Mouse (Mus musculus) MN1 (cell line): Measurements from ENCODE around the gene Dcun1d3.
A peak's percentile ranks its signal among the peaks of the same experiment; 100 is the strongest.

Experiments used
- DNase-seq: peaks from one replicate; pipeline ENCODE4 v3.0.0-alpha.2; 2016; ENCODE audit warnings: low spot score

Gene Dcun1d3

DNA sequence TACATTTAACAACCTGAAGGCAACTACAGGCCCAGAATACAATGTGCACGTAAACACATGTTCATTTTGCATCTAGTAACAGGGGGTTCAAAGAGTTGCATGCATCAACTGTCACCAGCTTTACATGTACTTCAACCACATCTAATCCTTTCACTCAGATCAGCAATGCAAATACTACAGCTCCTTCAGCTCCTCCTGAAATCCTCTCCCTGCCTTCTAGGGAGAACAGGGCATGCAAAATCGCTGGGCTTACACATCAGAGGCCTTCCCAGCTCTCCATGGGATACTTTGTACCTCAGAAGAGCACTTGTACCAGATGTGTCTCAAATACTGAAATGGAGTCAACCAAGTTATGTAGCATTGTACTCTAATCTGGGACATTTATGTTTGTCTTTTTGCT lies 23.0 kb downstream of the Dcun1d3 start:
- no peak for DNase-seq

DNA sequence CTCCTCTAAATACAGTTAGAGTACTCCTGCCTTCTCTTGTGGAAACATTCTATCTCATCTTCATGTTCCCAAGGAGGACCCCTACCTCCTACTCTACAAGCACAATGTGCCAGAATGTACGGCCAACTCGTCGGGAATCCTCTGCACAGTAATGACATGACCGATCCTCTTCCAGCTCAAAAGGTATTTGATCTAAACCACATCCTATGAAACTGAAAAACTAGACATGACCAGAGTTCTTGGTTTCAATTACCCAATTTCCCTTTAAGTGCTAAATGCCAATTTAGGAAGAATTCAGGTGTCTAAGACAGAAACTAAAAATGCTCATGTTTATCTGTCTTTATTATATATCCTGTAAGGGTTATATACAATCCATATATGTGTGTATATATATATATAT lies 23.9 kb downstream of the Dcun1d3 start:
- no peak for DNase-seq

DNA sequence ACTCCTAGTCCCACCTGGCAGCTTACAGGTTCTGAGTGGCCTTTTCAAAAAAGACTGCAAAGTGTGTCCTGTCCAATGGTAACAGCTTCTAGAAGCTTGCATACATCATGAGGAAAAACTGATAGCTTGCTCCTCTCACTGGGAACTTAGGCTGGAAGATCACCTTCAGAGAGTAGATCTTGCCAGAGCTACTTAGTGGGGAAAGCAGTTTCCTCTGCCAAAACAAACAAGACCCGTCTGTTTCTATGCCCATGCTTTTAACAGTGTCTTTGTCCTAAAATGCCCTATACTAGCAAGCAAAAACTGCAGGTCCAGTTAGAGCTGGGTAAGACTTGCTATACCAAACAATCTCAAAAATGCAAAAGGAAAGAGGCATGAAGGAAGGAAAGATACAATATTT lies 30.0 kb downstream of the Dcun1d3 start:
- no peak for DNase-seq

DNA sequence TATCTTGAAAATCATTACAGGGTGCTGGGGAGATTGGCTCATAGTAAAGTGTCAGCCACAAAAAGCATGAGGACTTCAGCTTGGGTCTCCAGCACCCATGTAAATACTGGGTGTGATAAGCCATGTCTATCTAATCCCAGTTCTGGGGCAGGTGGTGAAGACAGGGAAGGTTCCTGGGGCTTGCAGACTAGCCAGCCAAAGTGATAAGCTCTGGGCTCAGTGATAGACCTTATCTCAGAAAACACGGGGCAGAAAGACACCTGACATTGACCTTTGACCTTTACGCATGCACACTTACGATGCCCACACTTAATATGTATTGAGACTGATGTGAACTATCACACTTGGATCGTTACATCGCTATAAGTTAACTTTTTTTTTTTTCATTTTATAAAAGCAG lies 31.6 kb downstream of the Dcun1d3 start:
- no peak for DNase-seq

DNA sequence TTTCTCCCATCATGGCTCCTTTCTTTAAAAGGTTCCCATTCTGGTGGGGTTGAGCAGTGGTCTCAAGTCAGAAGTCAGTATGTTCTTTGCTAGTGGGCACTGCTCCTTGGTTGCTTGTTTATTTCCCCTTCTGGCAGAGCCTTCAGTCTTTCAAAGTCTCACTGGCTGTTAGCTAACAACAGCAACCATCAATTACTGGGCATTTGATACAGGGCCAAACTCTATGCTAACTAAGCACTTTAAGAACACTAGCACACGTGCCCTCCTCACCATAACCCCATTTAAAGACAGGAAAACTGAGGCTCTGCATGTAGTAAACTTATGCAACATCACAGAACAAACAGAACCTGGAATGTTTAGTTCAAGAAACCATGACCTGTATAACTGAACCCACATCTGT lies 33.9 kb downstream of the Dcun1d3 start:
- DNase-seq: peak; percentile 18

DNA sequence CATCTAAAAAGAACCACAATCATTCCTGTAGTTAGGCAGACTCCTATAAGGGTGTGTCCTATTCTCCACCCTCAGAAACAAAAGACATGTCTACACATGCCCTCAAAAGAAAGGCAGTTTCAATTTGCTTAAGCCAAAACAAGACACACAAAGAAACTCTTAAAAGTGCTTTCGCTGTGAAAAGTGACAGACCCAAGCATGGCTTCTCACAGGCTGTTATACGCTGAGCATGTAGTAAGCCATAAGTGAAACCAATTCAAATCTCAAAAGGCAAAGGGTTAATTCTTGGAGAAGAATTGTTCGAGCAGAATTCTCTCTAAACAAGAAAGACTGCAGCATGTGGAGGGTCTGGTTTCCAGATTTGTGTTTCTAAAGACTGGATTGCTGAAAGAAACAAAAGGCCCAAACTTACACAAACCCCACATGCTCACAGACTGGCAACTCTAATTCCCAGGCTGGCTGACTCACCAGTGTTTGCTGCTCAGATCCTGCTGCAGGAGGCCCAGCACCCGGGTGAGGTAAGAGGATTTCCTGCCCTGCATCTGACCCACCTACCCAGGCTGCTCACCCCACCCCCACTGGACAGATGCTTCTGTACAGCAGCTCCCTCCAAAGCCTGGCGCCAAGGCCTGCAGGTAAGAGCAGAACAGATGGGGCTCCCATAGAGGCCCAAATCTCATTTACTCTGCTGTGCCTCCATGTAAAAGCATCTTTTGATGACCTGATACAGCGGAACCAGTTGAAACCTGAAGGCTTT lies 34.6 kb downstream of the Dcun1d3 start:
- peak; percentile 77 for DNase-seq

DNA sequence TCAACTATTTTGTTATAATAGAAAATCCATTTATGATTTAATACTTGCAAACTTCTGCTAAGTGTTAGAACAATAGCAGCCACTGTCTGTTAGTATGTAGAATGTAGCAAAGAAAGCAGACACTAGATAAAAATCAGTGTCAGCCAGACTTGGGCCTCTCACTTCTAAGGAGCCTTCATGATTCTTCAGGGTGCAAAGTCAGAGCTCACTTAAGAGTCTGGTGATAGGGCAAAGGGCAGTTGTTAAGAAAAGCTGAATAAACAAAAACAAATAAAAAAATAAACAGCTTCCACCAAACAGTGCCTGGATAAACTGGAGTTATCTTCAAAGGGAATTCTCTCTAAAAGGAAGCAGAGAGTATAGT lies 35.1 kb downstream of the Dcun1d3 start:
- DNase-seq: no peak

DNA sequence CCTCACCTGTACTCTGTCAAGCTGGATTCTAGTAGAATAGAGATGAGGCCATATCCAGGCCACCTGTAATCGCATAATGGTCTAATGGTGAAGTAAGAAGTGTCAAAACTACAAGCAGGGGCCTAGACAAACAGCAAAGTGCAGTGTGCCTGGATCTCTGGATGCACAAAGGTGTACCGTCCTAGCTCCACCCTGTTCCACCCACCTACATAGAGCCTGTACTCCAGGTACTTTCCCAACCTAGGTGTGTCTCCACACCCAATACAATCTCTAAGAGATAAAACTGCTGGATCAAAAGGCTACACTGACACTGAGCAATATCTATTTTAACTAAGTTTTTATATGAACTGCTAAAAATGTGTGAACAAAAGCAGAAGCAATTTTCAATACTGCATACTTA lies 35.5 kb downstream of the Dcun1d3 start:
- no peak for DNase-seq

DNA sequence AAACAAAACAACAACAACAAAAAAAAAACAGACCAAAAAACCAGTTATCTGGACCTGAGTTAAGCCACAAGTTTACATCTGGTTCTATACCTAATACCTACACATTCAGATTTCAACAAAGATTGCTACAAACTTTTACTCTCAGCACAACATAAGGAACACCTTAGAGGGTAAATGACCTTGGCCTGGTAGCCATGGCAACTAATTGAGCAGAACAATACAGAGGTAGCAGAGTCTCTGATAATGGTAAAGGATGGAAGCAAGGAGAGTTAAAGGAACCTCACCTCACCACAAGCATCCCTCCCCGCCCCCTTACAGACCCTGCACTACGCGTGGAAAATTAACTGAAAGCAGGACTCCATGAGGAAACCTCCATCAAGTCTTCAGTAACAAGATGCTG lies 36.0 kb downstream of the Dcun1d3 start:
- no peak for DNase-seq

DNA sequence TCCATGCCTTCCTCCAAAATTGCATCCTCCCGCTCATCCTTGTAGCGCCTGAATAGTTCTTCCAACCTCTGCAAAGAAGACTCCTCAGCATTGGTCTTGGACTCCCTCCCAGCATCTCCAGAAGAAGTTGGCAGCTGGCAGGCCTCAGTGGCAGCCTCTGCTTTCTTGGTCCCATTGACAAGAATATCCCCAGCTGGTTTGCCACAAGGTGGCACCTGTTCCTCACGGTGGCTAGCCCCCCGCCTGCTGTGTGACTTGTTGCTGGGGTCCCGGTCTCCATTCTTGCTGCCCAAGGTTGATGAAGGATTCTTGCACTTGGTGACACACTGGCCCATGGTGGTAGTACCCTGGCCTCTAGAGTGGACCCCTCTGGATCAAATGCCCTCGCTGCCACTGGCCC lies 36.6 kb downstream of the Dcun1d3 start:
- DNase-seq: no peak

DNA sequence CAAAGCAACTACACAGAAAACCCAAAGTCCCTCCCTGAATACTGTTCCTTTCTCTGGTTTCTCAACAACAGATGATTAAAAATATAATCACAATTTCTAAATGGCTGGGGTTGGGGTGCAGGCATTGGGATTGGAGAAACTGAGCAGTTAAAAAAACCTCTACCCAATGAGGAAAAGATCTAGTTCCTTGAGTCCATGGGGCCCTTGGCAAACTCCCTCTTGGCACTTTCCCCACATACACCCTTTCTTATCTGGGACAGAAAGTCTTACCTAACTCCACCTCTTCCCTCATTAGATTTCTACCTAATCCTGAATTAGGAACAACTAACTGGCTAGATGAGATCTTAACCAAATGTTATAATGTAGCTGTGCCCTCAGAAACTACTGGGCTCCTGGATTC lies 41.1 kb downstream of the Dcun1d3 start:
- no peak for DNase-seq

DNA sequence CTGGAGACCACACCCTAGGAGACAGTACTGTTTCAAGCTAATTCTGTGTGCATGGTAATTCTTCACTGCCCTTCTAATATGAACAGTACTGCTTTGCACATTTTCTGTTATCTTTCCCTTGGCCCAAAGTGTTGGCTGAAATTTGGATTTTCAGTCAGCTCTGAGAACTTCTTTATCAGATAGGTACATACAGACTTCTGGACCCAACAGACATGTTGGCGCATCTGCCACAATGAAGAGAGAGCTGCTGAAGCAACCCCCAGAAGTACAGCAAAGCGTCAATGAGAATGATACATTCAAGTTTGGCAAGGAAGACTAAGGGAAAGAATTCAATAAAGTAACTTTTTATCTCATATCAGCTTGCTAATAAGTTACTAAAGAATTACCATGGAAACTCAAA lies 41.7 kb downstream of the Dcun1d3 start:
- no peak for DNase-seq

DNA sequence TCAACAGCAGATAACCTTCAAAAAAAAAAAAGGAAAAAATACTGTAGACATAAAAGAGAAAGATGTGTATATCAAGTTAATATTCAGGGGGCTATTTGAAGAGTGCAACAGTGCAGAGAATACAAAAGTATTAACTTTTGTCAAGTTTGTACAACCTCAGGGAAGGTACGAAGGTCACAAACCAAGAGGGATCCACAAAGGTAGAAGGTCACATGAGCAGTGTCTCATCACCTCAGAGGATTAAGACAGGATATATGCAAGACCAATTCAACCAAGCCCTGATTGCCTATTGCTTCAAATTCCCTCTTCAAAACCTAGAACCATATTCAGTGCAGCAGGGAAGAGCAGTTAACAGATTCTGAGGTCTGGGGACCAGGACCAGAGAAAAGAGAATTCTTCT lies 42.9 kb downstream of the Dcun1d3 start:
- no peak for DNase-seq

DNA sequence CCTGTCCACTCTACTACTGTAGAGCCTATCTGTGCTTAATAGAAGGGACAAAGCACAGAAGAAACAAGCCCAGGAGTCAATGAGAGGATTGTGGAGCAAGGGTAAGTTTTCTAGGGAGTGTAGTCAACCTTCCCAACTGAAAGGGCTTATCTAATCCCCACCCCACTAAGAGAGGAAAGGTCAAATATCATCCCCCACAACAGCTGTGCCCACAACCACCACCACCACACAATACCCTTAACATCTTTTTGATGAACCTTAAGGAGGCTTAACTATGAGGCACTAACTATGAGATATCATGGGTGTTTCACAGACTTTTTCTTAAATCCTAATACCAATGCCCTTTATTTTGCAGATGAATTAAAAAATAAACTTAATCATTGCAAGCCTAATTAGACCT lies 43.6 kb downstream of the Dcun1d3 start:
- no peak for DNase-seq

DNA sequence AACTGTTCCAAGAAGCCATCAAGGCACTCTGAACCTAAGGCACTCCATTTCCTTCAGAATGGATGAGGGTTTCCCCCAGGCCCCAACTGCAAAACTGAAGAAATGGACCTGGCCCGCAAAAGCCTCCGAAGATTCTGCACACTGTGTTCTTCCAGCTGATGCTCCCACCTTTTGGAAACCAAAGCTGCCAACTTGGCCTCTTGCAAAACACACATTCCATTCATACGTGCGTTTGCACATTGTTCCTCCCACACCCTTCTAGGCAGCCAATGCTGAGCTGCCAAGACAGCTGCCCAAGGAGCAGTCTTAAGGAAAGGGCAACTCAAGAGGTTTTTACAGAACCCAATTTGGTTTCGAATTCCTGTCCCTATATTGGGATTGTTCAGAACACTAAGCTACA lies 45.4 kb downstream of the Dcun1d3 start:
- DNase-seq: no peak

DNA sequence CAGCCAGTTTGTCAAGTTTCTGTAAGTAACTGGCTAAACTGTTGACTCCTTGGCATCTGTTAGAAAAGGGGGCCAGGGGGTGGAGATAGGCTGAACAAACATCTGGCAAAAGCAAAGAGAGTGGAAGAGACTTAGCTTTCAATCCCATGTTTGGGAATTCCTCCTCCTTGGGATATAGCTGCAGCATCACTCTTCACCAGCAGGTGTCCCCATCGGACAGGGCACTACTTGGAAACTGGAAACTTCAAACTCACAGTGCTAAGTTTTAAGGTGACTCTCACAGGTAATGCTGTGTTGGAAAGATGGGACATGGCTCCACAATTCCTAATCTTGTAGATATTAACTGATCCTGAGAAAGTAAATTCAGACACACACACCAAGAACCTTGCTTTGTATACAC lies 47.0 kb downstream of the Dcun1d3 start:
- DNase-seq: peak; percentile 59

DNA sequence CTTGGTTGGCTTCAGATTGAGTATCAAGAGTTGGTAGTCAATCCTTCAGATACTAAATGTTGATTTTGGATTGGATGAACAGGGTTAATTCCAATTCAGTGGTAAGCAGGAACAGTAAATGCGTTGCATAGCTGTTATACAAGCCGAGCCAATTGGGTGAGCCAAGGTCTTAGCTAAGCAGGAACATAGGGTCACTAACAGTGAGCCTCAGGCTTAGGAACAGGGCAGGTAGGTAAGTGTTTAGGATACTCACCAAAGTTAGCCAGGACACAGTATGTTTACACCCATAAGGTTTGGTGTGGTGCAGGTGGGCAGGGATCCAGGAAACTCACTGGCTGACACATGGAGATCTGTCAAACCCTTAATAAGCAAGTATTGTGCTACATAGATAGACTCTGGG lies 48.7 kb downstream of the Dcun1d3 start:
- DNase-seq: no peak

DNA sequence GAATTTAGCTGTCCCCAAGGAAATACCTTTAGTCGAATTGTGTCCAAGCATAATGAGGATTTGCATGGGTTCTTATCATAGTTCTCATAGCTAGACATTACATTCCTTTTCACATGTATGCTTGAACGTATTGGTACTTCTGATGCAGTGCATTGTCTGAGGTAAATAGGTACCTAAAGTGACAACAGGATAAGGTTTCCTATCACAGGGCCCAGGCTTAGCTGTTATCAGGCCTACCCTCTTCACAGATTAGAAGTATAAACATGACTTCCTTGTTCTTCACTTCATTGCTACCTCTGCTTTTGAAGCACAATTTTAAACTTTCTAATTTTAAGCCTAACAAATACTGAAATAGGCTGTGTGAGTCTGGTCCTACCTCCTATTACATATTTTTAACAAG lies 50.6 kb downstream of the Dcun1d3 start:
- no peak for DNase-seq

DNA sequence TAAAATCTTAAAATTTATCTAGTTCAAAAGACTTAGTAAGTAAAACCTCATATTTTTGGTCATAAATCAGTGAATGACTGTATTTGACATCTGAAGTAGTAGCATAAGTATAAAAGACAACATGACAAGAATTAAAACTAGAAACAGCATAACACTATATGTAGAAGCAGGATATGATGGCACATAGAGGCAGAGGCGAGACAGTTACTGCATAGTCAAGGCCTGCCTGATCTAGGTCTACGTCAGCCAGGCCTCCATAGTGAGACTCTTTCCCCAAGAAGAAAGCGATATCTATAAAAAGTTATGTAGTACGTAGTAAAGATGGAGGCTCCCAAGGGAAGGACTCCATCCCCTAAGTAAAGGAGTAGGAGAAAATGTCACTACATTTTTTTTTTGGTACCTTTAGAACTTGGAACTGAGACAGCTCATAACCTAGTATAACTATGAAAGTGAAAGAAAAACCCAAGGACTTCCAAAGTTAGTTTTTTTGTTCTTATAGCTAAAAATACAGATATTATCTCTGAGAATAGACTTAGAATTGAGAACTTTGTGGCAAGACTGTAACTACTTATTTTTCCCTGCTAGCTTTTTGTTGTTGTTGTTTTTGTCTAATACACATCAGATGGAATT lies 54.2 kb downstream of the Dcun1d3 start:
- DNase-seq: no peak

DNA sequence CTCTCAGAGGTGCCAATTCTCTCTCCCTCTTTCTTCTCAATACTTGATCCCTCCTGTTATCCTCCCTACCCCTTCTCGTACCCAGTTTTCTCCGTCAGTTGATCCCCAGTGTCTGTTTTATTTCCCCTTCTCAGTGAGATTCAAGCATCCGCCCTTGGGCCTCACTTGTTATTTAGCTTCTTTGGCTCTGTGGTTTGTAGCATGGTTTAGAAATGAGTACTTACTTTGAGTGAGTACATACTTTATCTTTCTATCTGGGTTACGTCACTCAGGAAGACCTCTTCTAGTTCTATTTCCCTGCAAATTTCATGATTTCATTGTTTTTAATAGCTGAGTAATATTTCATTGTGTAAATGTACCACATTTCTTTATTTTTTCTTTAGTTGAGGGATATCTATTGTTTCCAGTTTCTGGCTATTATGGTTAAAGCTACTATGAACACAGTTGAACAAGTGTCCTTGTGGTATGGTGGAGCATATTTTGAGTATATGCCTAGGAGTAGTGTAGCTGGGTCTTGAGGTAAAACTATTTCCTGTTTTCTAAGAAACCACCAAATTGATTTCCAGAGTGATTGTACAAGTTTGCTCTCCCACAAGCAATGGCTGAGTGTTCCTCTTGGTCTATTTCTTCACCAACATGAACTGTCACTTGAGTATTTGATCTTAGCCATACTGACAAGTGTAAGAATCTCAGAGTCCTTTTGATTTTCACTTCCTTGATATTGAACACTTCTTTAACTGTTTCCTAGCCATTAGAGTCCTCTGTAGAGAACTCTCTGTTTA lies 59.9 kb downstream of the Dcun1d3 start:
- DNase-seq: no peak

DNA sequence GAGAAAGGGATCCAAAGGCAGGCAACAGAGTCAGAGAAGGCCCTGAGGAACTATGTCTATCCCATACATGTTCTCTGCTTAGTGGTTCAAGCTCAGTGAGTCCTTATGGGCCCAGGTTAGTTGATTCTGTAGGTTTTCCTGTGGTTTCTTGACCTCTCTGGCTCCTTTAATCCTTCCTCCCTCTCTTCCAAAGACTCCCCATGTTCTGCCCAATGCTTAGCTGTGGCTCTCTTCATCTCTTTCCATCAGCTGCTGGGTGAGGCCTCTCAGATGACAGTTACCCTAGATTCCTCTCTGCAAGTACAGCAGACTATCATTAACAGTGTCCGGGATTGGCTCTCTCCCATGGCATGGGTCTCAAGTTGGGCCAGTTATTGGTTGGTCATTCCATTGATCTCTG lies 60.7 kb downstream of the Dcun1d3 start:
- DNase-seq: no peak

DNA sequence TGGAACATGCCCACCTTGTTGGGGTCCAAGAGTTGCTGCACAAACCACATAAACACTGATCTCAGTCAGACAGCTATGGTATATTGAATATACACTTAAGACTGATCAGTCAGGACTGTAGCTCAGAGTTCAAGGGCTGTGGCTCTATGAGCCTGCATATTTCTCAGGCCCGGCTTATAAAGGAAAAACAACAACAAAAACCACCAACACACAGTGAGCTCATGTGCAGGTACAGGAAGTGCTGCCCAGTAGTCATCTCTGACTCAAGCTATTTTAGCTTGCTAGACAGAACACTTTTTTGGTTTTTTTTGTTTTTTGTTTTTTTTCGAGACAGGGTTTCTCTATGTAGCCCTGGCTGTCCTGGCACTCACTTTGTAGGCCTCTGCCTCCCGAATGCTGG lies 87.4 kb downstream of the Dcun1d3 start:
- DNase-seq: no peak

DNA sequence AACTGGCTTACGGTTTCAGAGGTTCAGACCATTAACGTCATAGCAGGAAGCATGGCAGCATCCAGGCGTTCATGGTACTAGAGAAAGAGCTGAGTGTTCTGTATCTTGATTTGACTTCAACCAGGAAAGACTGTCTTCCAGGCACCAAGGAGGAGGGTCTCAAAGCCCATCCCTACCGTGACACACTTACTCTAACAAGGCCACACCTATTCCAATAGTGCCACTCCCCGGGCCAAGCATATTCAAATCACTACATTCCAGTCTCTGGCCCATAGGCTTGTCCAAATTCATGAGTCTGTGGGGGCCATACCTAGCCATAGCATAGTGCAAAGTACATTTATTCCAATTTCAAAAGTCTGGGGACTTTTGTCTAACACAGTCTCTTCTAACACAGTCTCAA lies 88.7 kb downstream of the Dcun1d3 start:
- DNase-seq: no peak
